Mouse (Mus musculus): ENCODE data around the gene Gm14399. TPM values are rescaled to one million over a fixed set of nuclear protein-coding genes. Genes with fewer than 3 reads are reported as not detected.

Gm14399 gene
- polyA plus RNA-seq, 2 experiments, result 6.9 to 7.5 TPM

Other genes with a start within 250 kb of the Gm14399 start
- gene Gm14444, start 131.8 kb downstream of the Gm14399 start, polyA plus RNA-seq (2012; rRNA removed), result 0.11 TPM in 1 of 2 replicates, not detected in the other
- not detected in 2 replicates for gene Gm14444, start 131.8 kb downstream of the Gm14399 start, polyA plus RNA-seq (2014; fragmentation: Nextera tagmentation; extraction: Ambion mirVana)
- gene Gm14393, start 74.2 kb downstream of the Gm14399 start, polyA plus RNA-seq (2012; rRNA removed), result 0.13 TPM in 1 of 2 replicates, not detected in the other
- gene Gm14393, start 74.2 kb downstream of the Gm14399 start, polyA plus RNA-seq (2014; fragmentation: Nextera tagmentation; extraction: Ambion mirVana), result 0.77 and 1.1 TPM in 2 replicates
- gene Gm14443, start 33.9 kb upstream of the Gm14399 start, polyA plus RNA-seq (2012; rRNA removed), result 0.81 and 1.7 TPM in 2 replicates
- gene Gm14443, start 33.9 kb upstream of the Gm14399 start, polyA plus RNA-seq (2014; fragmentation: Nextera tagmentation; extraction: Ambion mirVana), result 0.90 and 1.1 TPM in 2 replicates
- 9.7 and 15.1 TPM in 2 replicates for gene Gm14391, start 64.9 kb upstream of the Gm14399 start, polyA plus RNA-seq (2012; rRNA removed)
- gene Gm14391, start 64.9 kb upstream of the Gm14399 start, polyA plus RNA-seq (2014; fragmentation: Nextera tagmentation; extraction: Ambion mirVana), result 8.3 and 10.1 TPM in 2 replicates
- not detected in 2 replicates for gene Gm14440, start 133.1 kb upstream of the Gm14399 start, polyA plus RNA-seq (2012; rRNA removed)
- gene Gm14440, start 133.1 kb upstream of the Gm14399 start, polyA plus RNA-seq (2014; fragmentation: Nextera tagmentation; extraction: Ambion mirVana), result 2.4 TPM in 1 of 2 replicates, not detected in the other
- gene Gm4631, start 196.2 kb upstream of the Gm14399 start, polyA plus RNA-seq (2012; rRNA removed), result 8.3 and 14.7 TPM in 2 replicates
- 19.6 and 21.4 TPM in 2 replicates for gene Gm4631, start 196.2 kb upstream of the Gm14399 start, polyA plus RNA-seq (2014; fragmentation: Nextera tagmentation; extraction: Ambion mirVana)
- gene Zfp968, start 230.4 kb upstream of the Gm14399 start, polyA plus RNA-seq (2012; rRNA removed), result 3.8 and 4.3 TPM in 2 replicates
- 5.9 and 6.5 TPM in 2 replicates for gene Zfp968, start 230.4 kb upstream of the Gm14399 start, polyA plus RNA-seq (2014; fragmentation: Nextera tagmentation; extraction: Ambion mirVana)